Mouse (Mus musculus) forebrain, embryonic 16.5 days (tissue): ENCODE measurements around the gene Ccdc32. TPM values are rescaled to one million over a fixed set of nuclear protein-coding genes. Genes with fewer than 3 reads are reported as not detected.

Experiments used
- ATAC-seq: fragments of 200-750 bp; cut with Nextera tagmentation; 2 replicates; pipeline ENCODE4 v1.8.0; 2017; ENCODE audit warnings: mild to moderate bottlenecking, moderate library complexity
- H3K27ac ChIP-seq: fragments of 300-500 bp; sonication (generic); 2 replicates; pipeline ENCODE4 v1.5.1; 2014; ENCODE audit warnings: low read length, control low read depth
- H3K27me3 ChIP-seq: fragments of 300-500 bp; sonication (generic); replicated peaks from 2 replicates; pipeline ENCODE4 v1.6.1; 2014; ENCODE audit warnings: low read length; ENCODE audit not compliant: control insufficient read depth, insufficient read depth
- H3K36me3 ChIP-seq: fragments of 300-500 bp; sonication (generic); 2 replicates; pipeline ENCODE4 v1.6.1; 2014; ENCODE audit not compliant: control insufficient read depth, insufficient read depth
- H3K4me1 ChIP-seq: fragments of 300-500 bp; sonication (generic); replicated peaks from 2 replicates; pipeline ENCODE4 v1.6.1; 2014; ENCODE audit warnings: low read length; ENCODE audit not compliant: control insufficient read depth, insufficient read depth
- H3K4me2 ChIP-seq: fragments of 300-500 bp; sonication (generic); 2 replicates; pipeline ENCODE4 v1.6.1; 2014; ENCODE audit warnings: mild to moderate bottlenecking, low read length, control low read depth
- H3K4me3 ChIP-seq: fragments of 300-500 bp; sonication (generic); replicated peaks from 2 replicates; pipeline ENCODE4 v1.5.1; 2014; ENCODE audit warnings: mild to moderate bottlenecking, low read length, control low read depth
- H3K9ac ChIP-seq: fragments of 300-500 bp; sonication (generic); replicated peaks from 2 replicates; pipeline ENCODE4 v1.6.1; 2014; ENCODE audit warnings: low read depth, low read length, control low read depth
- H3K9me3 ChIP-seq: fragments of 300-500 bp; sonication (generic); 2 replicates; pipeline ENCODE4 v1.6.1; 2016; ENCODE audit warnings: low read length; ENCODE audit not compliant: control insufficient read depth
- WGBS: fragments of 180-500 bp; shearing (Covaris S2); extraction: QIAGEN DNeasy Blood & Tissue Kit; methylation state at CpG from one replicate; pipeline ENCODE4 v1.1.7; 2014; 5-methylcytosine and 5-hydroxymethylcytosine counted together
- polyA plus RNA-seq: library from polyadenylated mRNA; unstranded; fragments of >200 nt; fragmentation: Nextera tagmentation; extraction: Ambion mirVana; gene quantifications from 2 replicates; pipeline ENCODE4 v1.2.1, GENCODE M21; 2015

Ccdc32 gene
- polyA plus RNA-seq, 1 experiment from 2014 or later: 41.6 TPM

GRCm38 (mm10) chr2:118972048-118972447 lies 57.1 kb downstream of the Ccdc32 start:
- Histone ChIP-seq H3K4me1 (peaks cover 18% of the 10 kb centered on the region), H3K9ac (no peak overlapping the region), H3K4me3 (no peak overlapping the region), H3K4me2 (no peak overlapping the region), H3K9me3 (no peaks in the 10 kb centered on the region), H3K36me3 (no peaks in the 10 kb centered on the region), H3K27me3 (peaks cover 20% of the 10 kb centered on the region), H3K27ac (no peak overlapping the region)
- ATAC-seq: no peak
- WGBS: 73% methylated on average over 5 of the region's 5 CpGs

GRCm38 (mm10) chr2:118969585-118970147 lies 59.5 kb downstream of the Ccdc32 start:
- H3K4me3 ChIP-seq: no peak overlapping the region
- no peak overlapping the region for H3K4me2 ChIP-seq
- no peaks in the 10 kb centered on the region for H3K36me3 ChIP-seq
- ATAC-seq: no peak
- no peak overlapping the region for H3K27ac ChIP-seq
- no peak overlapping the region for H3K9ac ChIP-seq
- H3K9me3 ChIP-seq: no peaks in the 10 kb centered on the region
- H3K4me1 ChIP-seq: peaks cover 3% of the 10 kb centered on the region; the same call in 1 of the 2 replicates
- H3K27me3 ChIP-seq: peaks cover 13% of the 10 kb centered on the region
- WGBS: 92% methylated on average over 11 of the region's 11 CpGs

Other genes with a start within 250 kb of the Ccdc32 start
- gene Disp2, start 249.7 kb downstream of the Ccdc32 start, polyA plus RNA-seq: 27.3 and 36.9 TPM in 2 replicates
- 49.6 and 52.6 TPM in 2 replicates for gene Knstrn, start 215.4 kb downstream of the Ccdc32 start, polyA plus RNA-seq
- 45.2 and 50.4 TPM in 2 replicates for gene Ivd, start 167.4 kb downstream of the Ccdc32 start, polyA plus RNA-seq
- gene Bahd1, start 129.0 kb downstream of the Ccdc32 start, polyA plus RNA-seq: 5.7 and 6.5 TPM in 2 replicates
- 5.4 and 6.1 TPM in 2 replicates for gene Chst14, start 102.9 kb downstream of the Ccdc32 start, polyA plus RNA-seq
- gene Rpusd2, start 5.4 kb upstream of the Ccdc32 start, polyA plus RNA-seq: 5.0 and 5.1 TPM in 2 replicates
- 23.9 and 26.2 TPM in 2 replicates for gene Knl1, start 17.7 kb upstream of the Ccdc32 start, polyA plus RNA-seq
- gene Rad51, start 83.4 kb upstream of the Ccdc32 start, polyA plus RNA-seq: 17.6 and 20.3 TPM in 2 replicates
- 59.6 and 65.3 TPM in 2 replicates for gene Rmdn3, start 127.6 kb upstream of the Ccdc32 start, polyA plus RNA-seq
- gene Gchfr, start 138.4 kb upstream of the Ccdc32 start, polyA plus RNA-seq: 0.47 and 0.55 TPM in 2 replicates
- gene Gm14137, start 145.1 kb upstream of the Ccdc32 start, polyA plus RNA-seq: 1.1 and 1.3 TPM in 2 replicates
- 66.2 and 66.9 TPM in 2 replicates for gene Zfyve19, start 179.2 kb upstream of the Ccdc32 start, polyA plus RNA-seq
- gene Dnajc17, start 179.4 kb upstream of the Ccdc32 start, polyA plus RNA-seq: 21.3 and 24.6 TPM in 2 replicates
- gene Ppp1r14d, start 200.5 kb upstream of the Ccdc32 start, polyA plus RNA-seq: not detected in 2 replicates
- gene Spint1, start 208.0 kb upstream of the Ccdc32 start, polyA plus RNA-seq: 0.44 and 0.57 TPM in 2 replicates
- 24.8 and 31.8 TPM in 2 replicates for gene Rhov, start 241.9 kb upstream of the Ccdc32 start, polyA plus RNA-seq